Mouse (Mus musculus) ovary, postnatal 14 days (tissue): Measurements from ENCODE around the gene 4921524J17Rik.

Experiments used
- DNase-seq: peaks from one replicate; pipeline ENCODE4 v3.0.0; 2022; ENCODE audit warnings: low spot score

The 4921524J17Rik gene

DNA sequence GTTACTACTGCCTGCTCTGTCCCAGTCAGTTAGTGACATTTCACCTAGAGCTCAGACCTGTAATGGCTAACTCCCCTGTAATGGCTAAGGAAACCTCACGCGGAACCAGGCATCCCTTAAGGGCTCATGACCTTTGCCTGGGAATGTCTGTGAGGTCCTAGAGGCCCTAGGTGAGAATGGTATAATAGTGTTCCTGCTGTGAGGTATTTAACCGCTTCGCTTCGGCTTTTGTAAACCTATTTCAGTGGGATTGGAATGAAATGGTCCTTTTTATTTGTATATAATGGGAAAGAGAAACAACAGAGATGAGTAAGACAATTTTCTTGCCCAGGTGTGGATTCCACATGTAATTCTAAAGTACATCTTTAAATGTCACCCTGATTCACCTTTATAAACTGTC lies 8.9 kb upstream of the 4921524J17Rik start:
- DNase-seq = no peak

DNA sequence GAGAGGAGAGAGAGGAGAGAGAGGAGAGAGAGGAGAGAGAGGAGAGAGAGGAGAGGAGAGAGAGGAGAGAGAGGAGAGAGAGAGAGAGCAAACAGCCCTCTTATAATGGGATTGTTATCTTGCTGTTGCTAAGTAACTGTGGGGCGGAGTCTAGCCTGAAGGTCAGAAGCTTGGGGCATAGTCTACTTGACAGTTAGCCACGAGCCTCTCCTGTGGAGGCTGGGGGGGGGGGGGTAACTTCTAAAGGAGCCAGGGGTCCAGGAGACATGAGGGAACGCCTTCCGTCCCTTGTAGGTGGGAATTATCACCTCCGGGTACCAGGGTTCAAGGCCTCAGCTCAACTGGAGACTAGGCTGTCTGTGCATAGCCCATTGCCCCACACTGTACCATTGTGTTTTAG lies 3.1 kb upstream of the 4921524J17Rik start:
- DNase-seq = no peak

DNA sequence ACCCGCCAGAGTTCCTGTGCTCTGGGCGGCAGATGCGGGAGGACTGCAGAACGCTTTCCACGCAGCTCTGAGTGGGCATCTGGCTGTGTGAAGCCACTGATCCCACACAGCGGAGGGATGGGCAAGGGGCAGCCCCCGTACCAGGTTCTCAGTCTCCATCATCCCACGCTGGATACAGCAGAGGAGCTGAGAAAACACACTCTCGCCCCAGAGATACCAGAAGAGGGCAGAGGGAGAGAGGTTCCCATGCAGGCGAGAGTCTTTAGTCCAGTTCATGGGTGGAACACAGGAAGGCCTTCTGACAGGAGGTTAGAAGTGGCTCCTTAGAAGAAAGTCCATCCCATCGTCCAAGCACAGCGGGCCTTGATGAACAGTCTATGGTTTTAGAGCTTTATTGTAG lies 2.2 kb upstream of the 4921524J17Rik start:
- DNase-seq = no peak

DNA sequence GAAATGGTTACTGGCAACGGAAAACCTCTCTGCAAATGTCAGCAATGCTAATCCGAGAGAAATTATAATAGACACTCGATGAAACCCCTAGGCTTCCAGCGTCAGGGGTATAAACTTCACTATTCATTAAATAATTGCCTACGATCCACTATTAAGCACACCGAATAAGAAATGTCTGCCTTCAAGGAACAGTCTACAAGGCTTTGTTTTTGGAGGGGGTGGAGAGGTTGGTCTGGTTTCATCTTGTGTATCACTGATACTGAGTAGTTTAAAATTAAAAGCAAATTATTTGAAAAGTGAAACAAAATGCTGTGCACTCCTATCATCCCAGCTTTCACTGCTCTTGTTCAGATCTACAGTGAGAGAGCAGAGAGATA lies 372 bp upstream of the 4921524J17Rik start:
- DNase-seq = no peak

DNA sequence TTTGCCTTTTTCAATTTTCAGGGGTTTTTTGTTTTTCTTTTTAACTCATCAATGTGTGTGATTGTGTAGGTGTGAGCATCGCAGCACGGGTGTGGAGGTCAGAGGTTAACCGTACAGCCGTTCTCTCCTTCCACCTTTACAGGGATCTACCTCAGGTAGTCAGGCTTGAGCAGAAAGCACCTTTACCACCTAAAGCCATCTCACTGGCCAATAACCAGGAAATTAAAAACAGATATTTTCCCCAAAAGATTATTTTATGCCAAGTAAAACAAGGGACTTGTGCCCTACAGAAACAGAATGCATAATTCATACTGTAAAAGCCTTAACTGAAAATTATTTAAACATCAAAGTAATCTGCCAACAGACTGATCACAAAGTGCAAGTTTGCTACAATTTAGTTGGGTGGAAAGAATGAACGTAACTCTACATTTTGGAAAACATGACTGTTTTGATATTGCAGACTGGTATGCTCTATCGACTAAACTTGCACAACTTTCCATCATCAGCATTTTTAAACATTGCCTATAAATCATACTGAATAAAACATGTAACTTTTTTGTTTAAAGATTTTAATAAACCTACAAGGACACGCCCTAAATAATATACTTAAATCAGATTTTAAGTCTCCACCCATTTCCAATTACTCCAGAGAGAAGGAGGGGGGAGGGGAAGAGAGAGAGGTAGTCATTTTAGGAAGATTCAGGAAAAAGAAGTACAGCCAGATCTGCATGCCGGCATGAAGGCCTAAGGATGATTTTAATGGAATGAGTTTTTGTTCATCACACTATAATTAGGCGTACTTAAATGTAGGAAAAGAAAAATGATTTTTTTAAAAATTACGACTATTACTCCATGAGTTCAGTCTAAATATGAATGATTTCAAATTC lies 1.1 kb downstream of the 4921524J17Rik start:
- no peak for DNase-seq

DNA sequence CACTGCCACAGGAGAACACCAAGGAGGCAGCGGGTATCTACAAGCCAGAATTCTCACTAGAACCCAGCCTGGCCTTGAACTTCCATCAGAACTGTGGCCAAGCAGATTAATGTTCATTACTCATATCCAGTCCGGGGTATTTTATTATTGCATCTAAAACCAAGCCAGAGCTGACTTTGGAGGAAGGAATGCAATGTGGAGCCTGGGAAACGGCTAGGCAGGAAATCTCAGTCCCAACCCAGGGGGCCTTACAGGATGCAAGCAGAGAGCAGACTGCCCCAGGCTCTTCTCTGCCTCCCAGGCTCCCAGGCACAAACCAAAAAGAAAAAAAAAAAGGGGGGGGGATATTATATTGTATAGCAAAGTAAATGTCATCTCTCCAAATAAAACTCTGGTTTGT lies 1.8 kb downstream of the 4921524J17Rik start:
- DNase-seq = no peak

DNA sequence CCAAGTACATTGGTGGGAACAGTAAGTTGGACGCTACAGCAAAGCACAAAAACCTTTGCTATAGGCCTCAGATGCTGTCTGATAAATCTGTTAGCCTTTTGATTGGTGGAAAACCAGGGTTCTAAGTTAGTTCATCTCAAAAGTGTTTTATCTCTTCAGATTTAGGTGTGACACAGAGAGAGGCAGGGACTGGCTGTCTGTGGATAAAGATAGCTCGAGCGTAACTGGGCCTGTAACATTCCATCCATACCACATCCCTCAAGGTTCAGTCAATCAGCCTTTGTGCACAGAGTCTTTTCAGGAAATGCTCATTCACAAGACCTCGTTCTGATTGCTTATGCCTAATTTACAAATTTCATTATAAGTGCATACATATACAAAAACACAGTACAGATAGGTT lies 3.4 kb downstream of the 4921524J17Rik start:
- DNase-seq = no peak

DNA sequence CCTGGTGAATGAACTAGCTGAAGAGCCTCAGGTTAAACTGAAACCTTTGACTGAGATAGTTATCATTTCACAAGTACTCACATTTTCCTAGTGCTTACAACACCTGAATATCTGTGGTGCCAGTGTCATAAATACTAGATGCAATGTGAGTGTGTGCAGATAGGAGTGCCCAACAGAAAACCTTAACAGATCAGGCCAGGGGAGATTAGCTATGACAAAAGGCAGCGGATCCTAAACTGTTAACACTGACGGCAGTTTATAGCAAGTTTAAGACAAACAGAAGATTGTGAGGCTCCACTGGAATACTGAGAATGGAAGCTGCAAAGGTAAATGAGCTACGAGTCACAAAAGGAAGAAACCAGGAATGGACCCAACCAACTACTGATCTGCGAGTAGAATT lies 5.6 kb downstream of the 4921524J17Rik start:
- no peak for DNase-seq

DNA sequence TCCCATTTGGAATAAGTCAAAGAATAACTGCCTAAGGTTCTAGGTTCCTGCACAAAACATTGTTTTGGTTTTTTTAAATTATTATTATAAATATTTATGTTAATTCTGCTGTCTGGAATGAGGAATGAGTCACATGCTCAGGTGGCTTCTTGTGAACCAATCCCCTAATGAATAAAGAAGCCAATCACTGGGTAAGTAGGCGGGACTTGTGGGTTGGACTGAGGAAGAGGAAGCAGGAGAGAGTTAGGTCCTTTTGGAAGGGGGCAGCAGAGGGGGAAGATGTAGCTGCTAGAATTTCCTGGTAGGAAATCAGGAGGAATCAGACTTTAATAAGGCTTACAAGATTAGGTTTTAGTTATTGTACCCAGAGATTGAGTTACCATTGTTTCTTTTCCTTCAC lies 11.3 kb downstream of the 4921524J17Rik start:
- no peak for DNase-seq

DNA sequence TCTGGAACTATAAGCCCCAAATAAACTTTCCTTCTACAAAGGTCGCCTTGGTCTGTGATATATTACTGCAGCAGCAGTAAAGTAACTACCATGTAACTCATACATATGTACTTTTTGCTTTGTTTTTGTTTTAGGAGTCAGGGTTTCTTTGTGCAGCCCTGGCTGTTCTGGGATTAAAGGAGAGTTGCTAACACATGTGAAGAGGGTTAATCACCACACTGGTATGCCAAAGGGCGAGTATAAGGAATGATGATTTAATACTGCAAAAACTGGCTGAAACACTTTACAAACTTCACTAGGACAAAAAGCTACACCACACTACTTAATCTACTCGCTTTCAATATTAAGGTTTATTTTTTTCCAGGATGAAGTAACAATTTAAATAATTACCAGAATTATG lies 24.1 kb downstream of the 4921524J17Rik start:
- no peak for DNase-seq

DNA sequence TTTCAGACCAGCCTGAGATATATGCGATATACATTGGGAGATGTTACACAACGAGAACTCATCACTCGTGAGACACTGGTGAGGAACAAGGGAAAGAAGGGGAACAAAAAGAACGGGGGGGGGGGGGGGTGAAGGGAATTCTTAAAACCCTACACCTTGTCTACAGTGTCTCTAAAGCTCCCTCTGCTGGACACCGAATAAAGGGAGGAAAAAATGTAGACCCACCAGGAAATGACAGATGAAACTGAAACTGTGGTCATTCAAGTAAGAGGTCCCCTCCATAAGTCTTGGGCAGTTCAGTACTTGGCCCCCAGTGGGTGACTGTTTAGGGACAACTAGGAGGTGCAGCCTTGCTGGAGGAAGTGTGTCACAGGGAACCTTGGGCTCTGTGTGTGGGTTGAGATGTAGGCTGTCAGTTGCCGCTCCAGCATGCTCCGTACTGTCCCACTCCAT lies 24.6 kb downstream of the 4921524J17Rik start:
- peak; percentile 26 for DNase-seq

DNA sequence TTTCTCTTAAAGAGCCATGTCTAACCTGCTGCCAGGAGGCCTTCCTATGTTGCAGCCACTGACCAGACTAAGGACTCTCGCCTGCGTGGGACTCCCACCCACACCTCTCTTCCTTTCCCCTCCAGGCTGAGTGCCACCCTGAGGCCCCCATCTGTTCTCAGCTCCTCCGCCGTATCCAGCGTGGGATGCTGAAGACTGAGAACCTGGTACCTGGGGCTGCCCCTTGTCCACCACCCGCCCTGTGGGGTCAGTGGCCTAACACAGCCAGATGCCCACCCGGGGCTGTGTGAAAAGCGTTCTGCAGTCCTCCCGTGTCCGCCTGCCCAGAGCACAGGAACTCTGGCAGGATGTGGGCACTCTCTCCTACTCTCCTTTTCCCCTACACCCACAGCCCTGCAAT lies 26.7 kb downstream of the 4921524J17Rik start:
- DNase-seq = no peak

DNA sequence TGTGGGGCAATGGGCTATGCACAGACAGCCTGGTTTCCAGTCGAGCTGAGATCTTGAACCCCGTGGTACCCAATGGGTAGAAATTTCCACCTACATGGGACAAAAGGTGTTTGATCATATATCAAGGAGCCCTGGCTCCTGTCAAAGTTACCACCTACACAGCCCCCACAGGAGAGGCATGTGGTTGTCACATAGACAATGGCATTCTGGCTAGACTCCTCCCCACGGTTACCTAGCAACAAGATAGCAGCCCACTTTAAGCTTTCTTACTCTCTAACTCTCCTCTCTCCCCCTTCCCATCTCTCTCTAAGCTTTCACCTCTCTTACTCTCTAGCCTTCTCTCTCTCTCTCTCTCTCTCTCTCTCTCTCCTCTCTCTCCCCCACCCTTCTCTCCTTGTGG lies 27.2 kb downstream of the 4921524J17Rik start:
- DNase-seq = no peak

DNA sequence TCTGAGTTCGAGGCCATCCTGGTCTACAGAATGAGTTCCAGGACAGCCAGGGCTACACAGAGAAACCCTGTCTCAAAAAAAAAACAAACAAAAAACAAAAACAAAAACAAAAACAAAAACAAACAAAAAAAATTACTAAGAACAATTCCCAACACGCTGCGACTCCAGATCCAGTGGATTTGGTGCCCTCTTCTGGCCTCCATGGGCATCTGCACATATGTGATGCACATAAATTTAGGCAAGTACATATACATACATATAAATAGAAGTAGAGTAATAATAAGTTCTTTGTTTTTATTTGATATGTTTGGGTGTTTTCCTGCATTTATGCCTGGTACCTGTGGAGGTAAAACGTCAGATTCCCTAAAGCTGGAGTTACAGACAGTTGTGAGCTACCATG lies 34.1 kb downstream of the 4921524J17Rik start:
- no peak for DNase-seq

DNA sequence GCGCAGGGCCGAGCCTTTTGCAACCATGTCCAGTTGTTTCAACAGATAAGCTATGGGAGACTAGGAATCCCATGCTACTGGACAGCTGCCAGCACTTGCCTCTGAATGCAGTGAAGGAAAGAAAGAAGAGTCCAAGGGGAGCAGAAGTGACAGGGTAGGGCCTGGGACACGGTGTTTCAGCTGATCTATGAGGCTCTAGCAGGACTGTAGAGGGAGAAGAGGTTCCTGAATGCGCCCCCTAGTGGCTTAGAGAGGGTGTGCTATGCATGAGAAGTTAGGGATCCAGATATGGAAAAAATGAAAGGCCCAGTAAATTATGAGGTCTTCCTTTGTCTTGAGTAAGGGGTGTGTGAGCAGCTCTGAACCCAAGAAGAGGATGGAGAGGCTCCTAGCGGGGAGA lies 35.1 kb downstream of the 4921524J17Rik start:
- DNase-seq = peak; percentile 46

DNA sequence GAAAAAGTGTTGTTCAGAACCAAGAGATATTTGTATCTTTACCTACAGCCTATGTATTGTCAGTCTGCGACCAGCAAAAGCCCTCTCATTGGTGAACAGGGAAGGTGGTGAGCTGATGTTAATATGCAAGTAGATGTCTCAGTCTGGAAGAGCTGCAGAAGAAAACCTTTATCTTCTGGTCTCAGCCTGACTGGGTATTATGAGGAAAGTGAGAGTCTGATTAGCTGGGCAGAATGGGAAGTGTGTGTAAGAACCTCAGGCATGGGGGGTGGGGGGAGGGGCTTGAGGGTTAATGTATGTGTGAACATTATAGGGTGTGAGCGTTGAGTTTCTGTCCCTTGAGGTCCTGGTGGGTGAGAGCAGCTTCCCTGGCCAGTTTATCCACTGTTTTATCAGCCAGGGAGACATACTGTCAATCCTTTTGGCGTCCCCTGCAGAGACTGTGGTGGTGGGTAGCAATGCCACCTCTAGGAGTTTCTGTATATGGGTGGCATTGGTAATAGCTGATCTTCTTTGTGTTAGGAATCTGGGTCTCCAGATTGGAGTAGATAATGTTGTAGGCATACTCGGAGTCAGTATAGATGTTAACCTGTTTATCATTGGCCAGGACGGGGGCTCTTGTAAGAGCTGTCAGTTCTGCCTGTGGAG lies 36.1 kb downstream of the 4921524J17Rik start:
- DNase-seq = no peak

DNA sequence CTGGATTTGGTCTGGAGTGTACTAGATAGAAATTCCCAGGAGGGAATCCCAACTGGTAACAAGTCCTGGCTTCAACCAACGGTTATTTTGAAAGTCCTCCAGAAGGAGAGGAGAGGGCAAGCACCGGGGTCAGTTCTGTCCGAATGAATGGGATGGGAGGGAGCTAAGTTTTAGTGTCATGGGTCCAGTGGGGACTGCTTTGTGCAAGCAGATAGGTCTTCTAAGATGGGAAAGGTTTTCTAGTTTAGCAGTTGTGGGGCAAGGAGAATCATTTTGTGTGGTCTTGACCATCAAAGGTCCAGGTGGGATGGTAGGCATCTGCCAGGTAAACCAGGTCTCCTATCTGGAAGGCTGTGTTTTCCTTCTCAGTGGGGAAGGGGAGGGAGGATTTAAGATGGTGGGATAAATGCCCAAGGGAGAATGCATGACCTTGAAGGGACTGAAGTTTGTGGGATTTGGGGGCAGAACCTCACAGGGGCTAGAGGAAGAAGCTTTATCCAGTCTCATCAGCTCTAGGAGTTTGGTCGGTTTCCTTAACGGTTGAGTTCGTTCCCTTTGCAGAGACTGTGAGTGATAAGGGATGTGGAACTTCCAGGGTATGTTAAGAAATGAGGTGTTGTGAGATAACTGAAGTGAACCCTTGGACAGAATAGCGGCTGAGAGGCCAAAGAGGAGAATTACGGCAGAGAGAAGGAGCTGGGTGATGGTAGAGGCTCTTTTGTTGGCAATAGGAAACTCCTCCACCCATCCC lies 36.8 kb downstream of the 4921524J17Rik start:
- no peak for DNase-seq

DNA sequence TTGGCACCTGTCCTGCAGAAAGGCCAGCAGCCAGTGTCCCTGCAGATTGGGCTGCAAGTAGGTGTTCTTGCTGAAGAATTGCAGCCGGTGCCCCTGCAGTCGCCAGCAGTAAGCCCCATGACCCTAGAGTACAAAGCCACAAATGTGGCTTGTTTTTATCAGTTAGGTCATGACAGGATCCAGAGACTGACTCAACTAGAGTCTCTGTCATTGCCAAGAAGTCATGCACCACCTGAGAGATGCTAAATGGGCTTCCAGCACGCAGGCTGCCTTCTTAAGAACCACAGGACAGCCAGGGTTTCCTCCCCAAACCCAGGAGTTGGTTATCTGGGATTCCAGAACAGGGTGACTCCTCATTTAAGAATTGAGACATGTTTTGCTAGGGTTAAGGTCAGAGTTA lies 37.6 kb downstream of the 4921524J17Rik start:
- DNase-seq = no peak

DNA sequence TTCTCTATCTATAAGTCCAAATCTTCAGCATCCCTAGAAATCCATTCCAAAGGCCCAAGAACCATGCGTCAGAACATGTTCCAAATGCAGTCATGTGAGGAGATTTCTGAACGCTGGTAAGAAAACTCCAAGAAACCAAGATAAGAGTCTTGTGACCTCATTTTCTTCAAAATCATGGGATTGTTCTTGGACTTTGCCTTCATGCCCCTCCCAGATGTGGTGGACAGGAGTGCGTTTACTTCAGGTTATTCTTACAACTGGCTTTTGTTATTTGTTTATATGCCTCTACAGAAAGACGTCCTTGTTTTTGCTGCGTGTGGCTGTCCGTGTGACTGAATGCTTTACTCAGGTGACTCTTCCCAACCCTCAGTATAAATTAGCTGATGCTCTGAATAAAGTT lies 39.4 kb downstream of the 4921524J17Rik start:
- DNase-seq = no peak

DNA sequence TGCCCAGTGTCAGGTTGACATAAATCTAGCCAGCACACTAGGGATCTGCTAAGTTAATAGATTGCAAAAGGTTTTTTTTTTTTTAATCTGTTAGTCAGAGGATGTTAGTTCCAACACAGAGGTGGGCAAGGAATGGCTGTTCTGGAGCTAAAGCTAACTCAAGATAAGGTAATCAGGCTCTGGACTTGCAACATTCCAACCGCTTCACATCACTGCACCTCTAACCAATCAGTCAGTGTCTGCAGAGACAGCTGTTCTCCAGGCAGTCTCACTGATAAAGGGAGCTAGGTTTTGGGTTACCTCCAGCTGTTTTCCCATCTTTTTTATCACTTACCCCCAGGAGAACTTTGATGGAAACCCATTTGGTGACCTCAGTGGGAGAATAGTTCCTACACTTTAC lies 41.2 kb downstream of the 4921524J17Rik start:
- DNase-seq = no peak

DNA sequence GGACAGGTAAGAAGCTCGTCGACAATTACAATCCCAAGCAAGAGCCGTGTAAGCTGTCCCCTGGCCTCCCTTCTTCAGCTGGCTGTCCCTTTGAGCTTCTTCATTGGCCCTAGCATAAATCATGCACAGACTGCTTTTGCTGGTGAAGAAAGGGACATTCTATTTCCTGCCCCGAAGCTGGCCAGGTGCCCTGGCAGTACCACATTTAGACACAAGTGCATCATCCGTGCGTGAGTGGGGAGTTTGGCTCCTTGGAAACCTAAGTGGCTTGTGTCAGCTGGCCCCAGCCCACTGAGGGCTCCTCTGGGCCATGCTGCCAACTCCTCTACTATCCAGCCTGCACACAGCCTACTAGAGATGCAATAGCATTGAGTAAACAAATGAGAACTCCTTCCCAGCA lies 46.4 kb downstream of the 4921524J17Rik start, which contains the start of gene Mylk3:
TSS of gene Mylk3 (minus strand) at position 141 of the 400 bp plus-strand sequence.
- DNase-seq = no peak

DNA sequence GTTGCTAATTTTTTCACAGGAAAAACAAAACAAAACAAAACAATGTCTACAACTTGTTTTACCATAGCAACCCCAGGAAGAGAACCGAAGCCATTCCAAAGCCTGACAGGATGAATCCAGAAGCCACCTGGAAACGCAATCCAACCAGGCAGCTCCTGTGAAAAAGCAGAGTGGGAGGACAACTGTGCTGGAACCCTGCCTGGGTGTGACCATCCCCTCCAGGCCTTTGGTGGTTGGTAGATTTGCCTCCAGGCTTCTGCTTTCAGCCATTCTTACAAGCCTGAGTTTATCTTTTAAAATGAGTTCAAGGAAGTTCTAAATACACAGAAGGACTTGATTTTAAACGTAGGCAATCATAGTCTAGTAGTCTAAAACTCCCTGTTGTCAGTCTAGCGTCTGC lies 50.7 kb downstream of the 4921524J17Rik start:
- no peak for DNase-seq

DNA sequence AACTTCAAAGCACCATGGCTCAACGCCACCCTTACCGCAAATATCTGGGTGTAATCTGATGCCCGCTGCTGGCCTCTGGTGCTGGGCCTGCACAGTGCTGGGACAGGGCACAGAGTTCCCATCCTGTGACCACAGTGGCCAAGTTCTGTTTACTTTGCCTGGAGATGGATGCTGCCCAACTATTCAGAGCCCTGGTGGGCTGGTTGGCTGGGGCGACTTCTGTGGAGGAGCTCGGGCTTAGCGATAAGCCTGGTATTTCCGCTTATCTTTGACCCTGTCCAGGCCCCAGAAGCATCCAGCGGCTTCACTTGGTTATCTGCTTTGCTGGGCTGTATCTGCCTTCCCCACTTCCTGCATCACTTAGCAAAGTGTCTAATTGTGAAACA lies 51.8 kb downstream of the 4921524J17Rik start:
- peak; percentile 15 for DNase-seq
